Mouse (Mus musculus): Measurements from ENCODE around the gene Ncan.

DNA sequence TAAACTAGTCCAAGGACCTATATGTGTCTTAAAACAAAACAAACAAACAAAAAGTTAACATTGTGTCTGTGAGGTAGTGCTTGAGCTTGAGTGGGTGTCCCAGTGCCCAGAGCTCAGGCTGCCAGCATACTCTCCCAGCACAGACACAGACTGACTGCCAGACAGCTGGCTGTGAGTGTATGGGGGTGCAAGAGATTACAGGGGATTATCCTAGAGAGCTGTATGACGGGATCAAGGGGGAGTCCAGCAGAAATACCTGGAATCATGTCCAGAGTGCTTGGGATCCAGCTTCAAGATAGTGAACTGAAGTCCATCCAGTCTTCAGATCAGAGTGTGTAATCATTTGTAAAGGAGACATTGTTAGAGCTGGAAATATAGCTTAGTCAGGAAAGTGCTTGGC is 63.0 kb downstream of the Ncan start:
- no peak for TF ChIP-seq POLR2A (IDR thresholded peaks at IDR 0.05; ENCODE audit: low read depth, low read length)
- no peak for TF ChIP-seq CTCF (IDR thresholded peaks at IDR 0.05; ENCODE audit: borderline replicate concordance, insufficient read depth, low read length)

Measured in embryonic fibroblast, embryonic 13.5 days (primary cell).